Mouse (Mus musculus) heart, adult 2 months (tissue): ENCODE measurements around the gene Ipo7.
"Not testable (repeated sequence)": the region's sequence is repeated elsewhere in the genome, so short reads cannot be mapped to it uniquely, and the experiment has no call there.

Experiments
- CTCF ChIP-seq: fragments of 200-600 bp; IDR thresholded peaks from 2 replicates; pipeline ENCODE4 v1.8.1; 2022; ENCODE audit warnings: antibody characterized with exemption, mild to moderate bottlenecking, moderate library complexity
- EP300 ChIP-seq: fragments of 200-500 bp; IDR thresholded peaks from 2 replicates; pipeline ENCODE4 v1.6.1; 2011; ENCODE audit warnings: low read depth, low read length, control low read depth; ENCODE audit not compliant: insufficient read depth
- POLR2A ChIP-seq: fragments of 200-500 bp; IDR thresholded peaks from 2 replicates; pipeline ENCODE4 v1.6.1; 2011; ENCODE audit warnings: mild to moderate bottlenecking, low read depth, low read length, control low read depth; ENCODE audit not compliant: insufficient read depth

- TF ChIP-seq POLR2A, CTCF, EP300: not testable (repeated sequence)
These were observed 39.6 kb downstream of the Ipo7 start for GRCm38 (mm10) chr7:110057723-110058122.
